Mouse (Mus musculus) C2C12 (cell line): ENCODE results near the gene Grcc10.

Experiments
- CTCF ChIP-seq: IDR thresholded peaks from one replicate; pipeline ENCODE4 v1.5.1; 2011; ENCODE audit not compliant: control insufficient read depth, insufficient read depth, insufficient read length
- MAX ChIP-seq: IDR thresholded peaks from one replicate; pipeline ENCODE4 v1.6.1; 2011; ENCODE audit warnings: mild to moderate bottlenecking, control low read depth
- MYOD1 ChIP-seq: IDR thresholded peaks from one replicate; pipeline ENCODE4 v1.6.1; 2011; ENCODE audit warnings: low read depth; ENCODE audit not compliant: control insufficient read depth, insufficient read length
- USF1 ChIP-seq: IDR thresholded peaks from one replicate; pipeline ENCODE4 v1.6.1; 2011; ENCODE audit warnings: low read depth, mild to moderate bottlenecking, control low read depth, moderate library complexity

- TF ChIP-seq CTCF (no peak), MYOD1 (no peak), MAX (no peak), USF1 (no peak)
Measured at GRCm38 (mm10) chr6:124765951-124766350, 24.8 kb upstream of the Grcc10 start.
